ENCODE assay signal across 24 mouse cellular contexts in the genomic region with DNA sequence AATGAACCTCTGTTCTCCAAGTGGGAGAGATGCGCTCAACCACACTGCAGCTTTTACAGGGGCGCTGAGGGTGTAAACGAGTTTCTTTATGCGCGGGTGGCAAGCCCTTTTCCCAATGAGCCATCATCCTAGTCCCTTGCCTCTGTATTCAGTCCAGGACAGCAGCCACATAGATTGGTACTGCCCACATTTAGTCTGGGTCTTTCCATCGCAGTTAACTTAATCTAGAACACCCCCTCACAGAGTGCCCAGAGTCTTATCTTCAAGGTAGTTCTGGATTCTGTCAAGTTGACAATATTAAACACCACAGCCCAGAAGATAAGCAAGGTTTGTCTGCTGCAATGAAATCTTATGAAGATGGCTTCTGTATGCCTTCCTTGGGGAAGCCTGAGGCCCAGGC.
A peak's percentile ranks its signal among the peaks of the same experiment; 100 is the strongest.
DNase-seq lines count a peak whose midpoint lies in the region; ATAC-seq and TF ChIP-seq lines count a peak whose summit lies in the region.
"Had no signal": no experiment of that assay in that cellular context is flagged by ENCODE, and none has a peak within 500 bp of the region (broad histone marks: within the 10 kb centered on the region; RNA-seq: fewer than 3 reads in every experiment).

No protein-coding gene starts in this region.

- 82% methylated on average over 6 of the region's 6 CpGs for WGBS in hindbrain, embryonic 10.5 days
- WGBS in hindbrain, postnatal 0 days: 72% methylated on average over 6 of the region's 6 CpGs
- 79% methylated on average over 6 of the region's 6 CpGs for WGBS in midbrain, embryonic 13.5 days
- 73% methylated on average over 6 of the region's 6 CpGs for WGBS in midbrain, embryonic 16.5 days

- H3K36me3 ChIP-seq in hindbrain, embryonic 10.5 days: no peaks in the 10 kb centered on the region
- H3K36me3 ChIP-seq in hindbrain, postnatal 0 days (ENCODE audit: insufficient read depth, low read length): no peaks in the 10 kb centered on the region
- no peaks in the 10 kb centered on the region for H3K36me3 ChIP-seq in midbrain, embryonic 13.5 days
- no peaks in the 10 kb centered on the region for H3K36me3 ChIP-seq in midbrain, embryonic 16.5 days (ENCODE audit: control insufficient read depth, insufficient read depth, low read length)
- H3K36me3 ChIP-seq: heart, embryonic 10.5 days; liver, embryonic 12.5 days; neural tube, embryonic 12.5 days had no signal

- DNase-seq in hindbrain, embryonic 10.5 days (ENCODE audit: low spot score): no peak
- DNase-seq in hindbrain, postnatal 0 days (ENCODE audit: low spot score): no peak
- DNase-seq in cerebellum, postnatal 10 days: no peak
- DNase-seq: adrenal gland, adult 8-10 months; B cell, adult 2 months; gastrocnemius, postnatal 14 days; heart, postnatal 36 days; kidney, adult 9 months; kidney, postnatal 10 days; layer of hippocampus, postnatal 36 days; liver, postnatal 0 days; lung, postnatal 4 days; right cerebral cortex, adult 18-20 months; right cerebral cortex, postnatal 4 days; thymus, postnatal 4 days had no signal

- H3K9me3 ChIP-seq in hindbrain, embryonic 10.5 days: no peaks in the 10 kb centered on the region
- no peaks in the 10 kb centered on the region for H3K9me3 ChIP-seq in hindbrain, postnatal 0 days (ENCODE audit: low read length)
- no peaks in the 10 kb centered on the region; the same call in 1 of the 2 replicates for H3K9me3 ChIP-seq in midbrain, embryonic 13.5 days
- H3K9me3 ChIP-seq in midbrain, embryonic 16.5 days (replicated peaks; ENCODE audit: control insufficient read depth, low read length, poor library complexity, severe bottlenecking): no peaks in the 10 kb centered on the region
- H3K9me3 ChIP-seq: heart, embryonic 10.5 days; liver, embryonic 12.5 days; neural tube, embryonic 12.5 days had no signal

- ATAC-seq in hindbrain, postnatal 0 days: no peak
- ATAC-seq in midbrain, embryonic 13.5 days: no peak
- ATAC-seq in midbrain, embryonic 16.5 days: no peak
- 0 out of 2 replicates have a peak, but pooled peaks have one; percentile 37 for ATAC-seq in megakaryocyte progenitor cell, adult 5-6 weeks (replicated peaks; ENCODE audit: poor library complexity)
- ATAC-seq: activated CD4-positive, CD25-positive, alpha-beta regulatory T cell, adult 4 months; intestine, postnatal 0 days; liver, embryonic 12.5 days; liver, postnatal 0 days had no signal

- no peak for TF ChIP-seq CTCF in hindbrain, postnatal 0 days (IDR thresholded peaks at IDR 0.05; ENCODE audit: low read depth)

- peak overlapping the region; percentile 79 for H3K27ac ChIP-seq in hindbrain, embryonic 10.5 days
- no peak overlapping the region for H3K27ac ChIP-seq in hindbrain, postnatal 0 days
- peak overlapping the region; percentile 51; the same call in 1 of the 2 replicates for H3K27ac ChIP-seq in midbrain, embryonic 13.5 days
- H3K27ac ChIP-seq in midbrain, embryonic 16.5 days (ENCODE audit: low read length): no peak overlapping the region
- H3K27ac ChIP-seq: heart, embryonic 10.5 days; liver, embryonic 12.5 days; neural tube, embryonic 12.5 days had no signal

- no peaks in the 10 kb centered on the region for H3K27me3 ChIP-seq in hindbrain, embryonic 10.5 days (ENCODE audit: insufficient read depth, poor library complexity, severe bottlenecking)
- H3K27me3 ChIP-seq in hindbrain, postnatal 0 days (ENCODE audit: insufficient read depth, low read length): no peaks in the 10 kb centered on the region
- no peaks in the 10 kb centered on the region for H3K27me3 ChIP-seq in midbrain, embryonic 13.5 days
- H3K27me3 ChIP-seq in midbrain, embryonic 16.5 days (ENCODE audit: control insufficient read depth, insufficient read depth, low read depth, low read length): no peaks in the 10 kb centered on the region
- H3K27me3 ChIP-seq: liver, embryonic 12.5 days; neural tube, embryonic 12.5 days had no signal

- H3K4me3 ChIP-seq in hindbrain, embryonic 10.5 days: no peak overlapping the region
- no peak overlapping the region for H3K4me3 ChIP-seq in hindbrain, postnatal 0 days (ENCODE audit: low read length)
- no peak overlapping the region for H3K4me3 ChIP-seq in midbrain, embryonic 13.5 days (replicated peaks)
- H3K4me3 ChIP-seq in midbrain, embryonic 16.5 days (ENCODE audit: low read depth, low read length): no peak overlapping the region
- H3K4me3 ChIP-seq: heart, embryonic 10.5 days; liver, embryonic 12.5 days; myocyte; neural tube, embryonic 12.5 days had no signal

- no peak overlapping the region for H3K4me2 ChIP-seq in hindbrain, postnatal 0 days (ENCODE audit: low read depth, low read length)
- H3K4me2 ChIP-seq in midbrain, embryonic 13.5 days (replicated peaks): no peak overlapping the region
- H3K4me2 ChIP-seq in midbrain, embryonic 16.5 days (ENCODE audit: low read length): no peak overlapping the region
- H3K4me2 ChIP-seq: liver, embryonic 12.5 days; neural tube, embryonic 12.5 days had no signal

- no peak overlapping the region for H3K9ac ChIP-seq in hindbrain, postnatal 0 days (replicated peaks; ENCODE audit: low read length)
- no peak overlapping the region for H3K9ac ChIP-seq in midbrain, embryonic 13.5 days (replicated peaks)
- no peak overlapping the region for H3K9ac ChIP-seq in midbrain, embryonic 16.5 days (ENCODE audit: low read depth, low read length)
- H3K9ac ChIP-seq: liver, embryonic 12.5 days; liver, postnatal 0 days; neural tube, embryonic 12.5 days had no signal

- H3K4me1 ChIP-seq in hindbrain, embryonic 10.5 days (replicated peaks): peaks cover 29% of the 10 kb centered on the region
- H3K4me1 ChIP-seq in hindbrain, postnatal 0 days (ENCODE audit: insufficient read depth, low read length): no peaks in the 10 kb centered on the region
- H3K4me1 ChIP-seq in midbrain, embryonic 13.5 days (replicated peaks): peaks cover 15% of the 10 kb centered on the region
- H3K4me1 ChIP-seq in midbrain, embryonic 16.5 days (ENCODE audit: control insufficient read depth, insufficient read depth, low read length): no peaks in the 10 kb centered on the region; the same call in 1 of the 2 replicates
- H3K4me1 ChIP-seq: liver, embryonic 12.5 days; neural tube, embryonic 12.5 days had no signal

Comparison
In these comparisons a context has a peak if more than half of its experiments do, and no peak if none do; other contexts are left out.
1. H3K27ac ChIP-seq: peak in hindbrain, embryonic 10.5 days (single experiment) and midbrain, embryonic 13.5 days (single experiment); none in hindbrain, postnatal 0 days (single experiment) and midbrain, embryonic 16.5 days (single experiment).